Mouse (Mus musculus) effector memory CD4-positive, alpha-beta T cell, adult 5 months (primary cell): Measurements from ENCODE around the gene Mb. TPM values are rescaled to one million over a fixed set of nuclear protein-coding genes. Genes with fewer than 3 reads are reported as not detected.

Source experiments
- polyA plus RNA-seq: library from polyadenylated mRNA; unstranded; fragments of 100-300 nt; shearing (Covaris generic); gene quantifications from one replicate; pipeline ENCODE4 v1.2.1, GENCODE M21; 2017

The Mb gene
- not detected for polyA plus RNA-seq

GRCm38 (mm10) chr15:77050570-77050969 is at the start of gene Mb:
Mb (minus strand) TSS chr15:77050670.

DNA sequence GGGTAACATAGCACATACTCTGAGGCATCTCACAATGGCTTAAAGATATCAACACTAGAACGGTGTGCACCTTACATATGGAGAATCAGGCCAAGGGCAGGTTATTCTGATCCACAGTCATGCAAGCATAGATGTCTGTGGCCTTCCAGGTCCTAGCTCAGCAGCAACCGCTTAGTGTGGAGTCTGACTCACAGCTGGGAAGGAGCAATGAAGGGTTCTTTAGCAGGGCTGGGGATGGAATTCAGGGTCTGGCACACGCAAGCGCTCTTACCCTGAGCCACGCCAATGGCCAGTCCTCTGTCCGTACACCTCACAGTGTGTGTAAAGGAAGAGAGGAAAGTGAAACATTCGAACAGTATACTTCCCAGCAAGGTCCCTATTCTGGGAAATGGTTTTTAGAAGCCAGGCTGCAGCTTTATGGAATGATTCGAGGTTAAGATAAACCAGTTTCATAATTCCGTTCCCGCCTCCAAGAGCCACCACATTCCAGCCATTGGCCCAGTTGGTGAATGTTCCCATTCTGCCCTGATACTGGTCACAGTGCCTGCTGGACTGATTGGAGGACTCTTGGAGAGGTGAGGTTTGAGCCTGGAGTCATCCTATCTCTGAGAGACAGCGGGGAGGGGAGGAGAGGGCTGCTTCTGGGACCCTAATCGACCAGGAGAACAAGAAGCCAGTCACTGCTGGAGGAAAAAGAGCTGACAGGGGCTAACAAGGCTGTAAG is 5.7 kb downstream of the Mb start, which contains the start of gene Apol6:
Gene Apol6, plus strand, starts transcription at position 133 of the 724 bp plus-strand sequence.

Other genes with a start within 250 kb of the Mb start
- 5.5 TPM for gene Zfp251, start 179.2 kb downstream of the Mb start, polyA plus RNA-seq
- 5.6 TPM for gene Zfp7, start 171.4 kb downstream of the Mb start, polyA plus RNA-seq
- gene Gm49527, start 171.3 kb downstream of the Mb start, polyA plus RNA-seq, result not detected
- gene Zfp647, start 125.2 kb downstream of the Mb start, polyA plus RNA-seq, result 0.56 TPM
- gene 1110038F14Rik, start 102.2 kb downstream of the Mb start, polyA plus RNA-seq, result 35.8 TPM
- gene Apol6, start 5.9 kb downstream of the Mb start, polyA plus RNA-seq, result not detected